Mouse (Mus musculus) embryonic facial prominence, embryonic 14.5 days (tissue): ENCODE data around the gene Gm28374. TPM values are rescaled to one million over a fixed set of nuclear protein-coding genes. Genes with fewer than 3 reads are reported as not detected.

Source experiments
- ATAC-seq: fragments of 200-750 bp; cut with Nextera tagmentation; 2 replicates; pipeline ENCODE4 v1.8.0; 2017; ENCODE audit warnings: low read depth, moderate number of reproducible peaks, moderate TSS enrichment
- DNase-seq: peaks from one replicate; pipeline ENCODE4 v3.0.0-alpha.2; 2015; ENCODE audit warnings: low spot score
- H3K27ac ChIP-seq: fragments of 300-500 bp; sonication (generic); replicated peaks from 2 replicates; pipeline ENCODE4 v1.5.1; 2014; ENCODE audit warnings: low read depth, mild to moderate bottlenecking, low read length, moderate library complexity
- H3K27me3 ChIP-seq: fragments of 300-500 bp; sonication (generic); replicated peaks from 2 replicates; pipeline ENCODE4 v1.6.1; 2014; ENCODE audit warnings: low read length; ENCODE audit not compliant: control insufficient read depth, insufficient read depth
- H3K36me3 ChIP-seq: fragments of 300-500 bp; sonication (generic); 2 replicates; pipeline ENCODE4 v1.6.1; 2014; ENCODE audit warnings: low read length, mixed read lengths; ENCODE audit not compliant: control insufficient read depth, insufficient read depth
- H3K4me1 ChIP-seq: fragments of 300-500 bp; sonication (generic); 2 replicates; pipeline ENCODE4 v1.6.1; 2014; ENCODE audit warnings: antibody characterized with exemption, low read length; ENCODE audit not compliant: control insufficient read depth, insufficient read depth
- H3K4me2 ChIP-seq: fragments of 300-500 bp; sonication (generic); 2 replicates; pipeline ENCODE4 v1.6.1; 2014; ENCODE audit warnings: low read depth, mild to moderate bottlenecking, low read length, moderate library complexity, mixed read lengths
- H3K4me3 ChIP-seq: fragments of 300-500 bp; sonication (generic); 2 replicates; pipeline ENCODE4 v1.5.1; 2014; ENCODE audit warnings: low read depth, mild to moderate bottlenecking, low read length
- H3K9ac ChIP-seq: fragments of 300-500 bp; sonication (generic); 2 replicates; pipeline ENCODE4 v1.6.1; 2014; ENCODE audit warnings: low read depth, mild to moderate bottlenecking, low read length, moderate library complexity, mixed read lengths
- H3K9me3 ChIP-seq: fragments of 300-500 bp; sonication (generic); 2 replicates; pipeline ENCODE4 v1.6.1; 2016; ENCODE audit warnings: low read length; ENCODE audit not compliant: control insufficient read depth
- WGBS: fragments of 180-500 bp; shearing (Covaris S2); extraction: QIAGEN DNeasy Blood & Tissue Kit; methylation state at CpG from one replicate; pipeline ENCODE4 v1.1.7; 2014; 5-methylcytosine and 5-hydroxymethylcytosine counted together
- polyA plus RNA-seq: library from polyadenylated mRNA; unstranded; fragments of >200 nt; fragmentation: Nextera tagmentation; extraction: Ambion mirVana; gene quantifications from 2 replicates; pipeline ENCODE4 v1.2.1, GENCODE M21; 2014

Gene Gm28374
- polyA plus RNA-seq, 1 experiment from 2014 or later: 0.28 TPM

GRCm38 (mm10) chr19:6063081-6063480 is 19.0 kb downstream of the Gm28374 start:
- H3K36me3 ChIP-seq: peaks cover 14% of the 10 kb centered on the region
- WGBS: 97% methylated on average over 5 of the region's 6 CpGs
- H3K27me3 ChIP-seq: no peaks in the 10 kb centered on the region
- ATAC-seq (no peak), DNase-seq (no peak)
- H3K4me1 ChIP-seq: peaks cover 28% of the 10 kb centered on the region
- no peak overlapping the region for H3K27ac ChIP-seq
- no peak overlapping the region for H3K4me3 ChIP-seq
- no peak overlapping the region for H3K4me2 ChIP-seq
- H3K9ac ChIP-seq: peak overlapping the region; percentile 94; the same call in 1 of the 2 replicates
- H3K9me3 ChIP-seq: no peaks in the 10 kb centered on the region

- 52% methylated on average over 5 of the region's 5 CpGs for WGBS
- Histone ChIP-seq H3K4me1 (peaks cover 28% of the 10 kb centered on the region), H3K4me2 (peak overlapping the region; percentile 100), H3K9ac (peak overlapping the region; percentile 94), H3K9me3 (no peaks in the 10 kb centered on the region), H3K27ac (no peak overlapping the region), H3K4me3 (peak overlapping the region; percentile 90), H3K27me3 (no peaks in the 10 kb centered on the region), H3K36me3 (peaks cover 14% of the 10 kb centered on the region)
- DNase-seq (no peak), ATAC-seq (no peak)
Measured at GRCm38 (mm10) chr19:6062418-6062817, 19.6 kb downstream of the Gm28374 start.

- H3K36me3 ChIP-seq: peaks cover 14% of the 10 kb centered on the region
- H3K4me1 ChIP-seq: peaks cover 23% of the 10 kb centered on the region
- H3K4me2 ChIP-seq: peak overlapping the region; percentile 100
- peak overlapping the region; percentile 94 for H3K9ac ChIP-seq
- no peaks in the 10 kb centered on the region for H3K9me3 ChIP-seq
- H3K27me3 ChIP-seq: no peaks in the 10 kb centered on the region
- 7% methylated on average over 27 of the region's 44 CpGs for WGBS
- H3K27ac ChIP-seq: peak overlapping the region; percentile 94
- H3K4me3 ChIP-seq: peak overlapping the region; percentile 90
- DNase-seq (peak; percentile 42), ATAC-seq (no peak)
Measured at GRCm38 (mm10) chr19:6061641-6062302, 20.3 kb downstream of the Gm28374 start.

- Histone ChIP-seq H3K36me3 (peaks cover 14% of the 10 kb centered on the region), H3K27ac (peak within 1 kb of the TSS; percentile 94), H3K9me3 (no peaks in the 10 kb centered on the region), H3K27me3 (no peaks in the 10 kb centered on the region), H3K4me2 (peak within 1 kb of the TSS; percentile 100), H3K9ac (peak within 1 kb of the TSS; percentile 94), H3K4me3 (peak within 1 kb of the TSS; percentile 90), H3K4me1 (peaks cover 20% of the 10 kb centered on the region)
- DNase-seq (peak; percentile 98), ATAC-seq (peak; percentile 86)
- under 1% methylated on average over 19 of the region's 58 CpGs for WGBS
Measured at GRCm38 (mm10) chr19:6061021-6061533, 21.0 kb downstream of the Gm28374 start, which contains the start of gene Znhit2. Znhit2 (plus strand) TSS chr19:6061192.

- Histone ChIP-seq H3K9ac (peak overlapping the region; percentile 94), H3K36me3 (peaks cover 34% of the 10 kb centered on the region), H3K27ac (peak overlapping the region; percentile 81; the same call in 1 of the 2 replicates), H3K4me2 (peak overlapping the region; percentile 68), H3K27me3 (no peaks in the 10 kb centered on the region), H3K9me3 (no peaks in the 10 kb centered on the region), H3K4me1 (peaks cover 20% of the 10 kb centered on the region), H3K4me3 (peak overlapping the region; percentile 49)
- DNase-seq: no peak
- 87% methylated on average over 5 of the region's 5 CpGs for WGBS
- ATAC-seq: no peak
Measured at GRCm38 (mm10) chr19:6058966-6059365, 23.1 kb downstream of the Gm28374 start.

- WGBS: 34% methylated on average over 5 of the region's 5 CpGs
Measured at GRCm38 (mm10) chr19:6058513-6058912, 23.5 kb downstream of the Gm28374 start.

GRCm38 (mm10) chr19:6057313-6058096 is 24.6 kb downstream of the Gm28374 start, which contains the start of the genes Mrpl49 and Fau:
Mrpl49 (minus strand) TSS chr19:6057785.
Fau (plus strand) TSS chr19:6057844.
- WGBS: under 1% methylated on average over 53 of the region's 63 CpGs

More at GRCm38 (mm10) chr19:6058513-6058912, 23.5 kb downstream of the Gm28374 start:
- Histone ChIP-seq H3K9me3 (no peaks in the 10 kb centered on the region), H3K4me1 (peaks cover 20% of the 10 kb centered on the region), H3K27ac (peak overlapping the region; percentile 81), H3K9ac (peak overlapping the region; percentile 94), H3K36me3 (peaks cover 39% of the 10 kb centered on the region), H3K27me3 (no peaks in the 10 kb centered on the region), H3K4me3 (peak overlapping the region; percentile 49), H3K4me2 (peak overlapping the region; percentile 68)
- ATAC-seq: no peak
- DNase-seq: no peak

GRCm38 (mm10) chr19:6056696-6057095 is 25.4 kb downstream of the Gm28374 start:
- H3K27ac ChIP-seq: no peak overlapping the region
- DNase-seq (no peak), ATAC-seq (no peak)
- peak overlapping the region; percentile 49 for H3K4me3 ChIP-seq
- H3K27me3 ChIP-seq: no peaks in the 10 kb centered on the region
- H3K4me1 ChIP-seq: peaks cover 9% of the 10 kb centered on the region
- peak overlapping the region; percentile 68 for H3K4me2 ChIP-seq
- WGBS: 56% methylated on average over 4 of the region's 4 CpGs
- no peaks in the 10 kb centered on the region for H3K9me3 ChIP-seq
- peak overlapping the region; percentile 94 for H3K9ac ChIP-seq
- peaks cover 57% of the 10 kb centered on the region for H3K36me3 ChIP-seq

More at GRCm38 (mm10) chr19:6057313-6058096, 24.6 kb downstream of the Gm28374 start, which contains the start of the genes Mrpl49 and Fau:
- Histone ChIP-seq H3K9ac (peak within 1 kb of the TSS; percentile 94), H3K27ac (peak within 1 kb of the TSS; percentile 81), H3K4me3 (peak within 1 kb of the TSS; percentile 49), H3K36me3 (peaks cover 49% of the 10 kb centered on the region), H3K4me1 (peaks cover 17% of the 10 kb centered on the region), H3K9me3 (no peaks in the 10 kb centered on the region), H3K27me3 (no peaks in the 10 kb centered on the region), H3K4me2 (peak within 1 kb of the TSS; percentile 68)
- ATAC-seq (peak; percentile 83), DNase-seq (peak; percentile 98)
